Mouse (Mus musculus) ES-CJ7 (cell line): ENCODE results near the gene Tedc1.

Experiments used
- DNase-seq: peaks from one replicate; pipeline ENCODE4 v3.0.0; 2011; ENCODE audit warnings: low read depth, low spot score

The Tedc1 gene

GRCm38 (mm10) chr12:113152272-113152661, 4.0 kb upstream of the Tedc1 start:
- DNase-seq: peak; percentile 56

GRCm38 (mm10) chr12:113152991-113153525, 3.2 kb upstream of the Tedc1 start:
- no peak for DNase-seq

DNA sequence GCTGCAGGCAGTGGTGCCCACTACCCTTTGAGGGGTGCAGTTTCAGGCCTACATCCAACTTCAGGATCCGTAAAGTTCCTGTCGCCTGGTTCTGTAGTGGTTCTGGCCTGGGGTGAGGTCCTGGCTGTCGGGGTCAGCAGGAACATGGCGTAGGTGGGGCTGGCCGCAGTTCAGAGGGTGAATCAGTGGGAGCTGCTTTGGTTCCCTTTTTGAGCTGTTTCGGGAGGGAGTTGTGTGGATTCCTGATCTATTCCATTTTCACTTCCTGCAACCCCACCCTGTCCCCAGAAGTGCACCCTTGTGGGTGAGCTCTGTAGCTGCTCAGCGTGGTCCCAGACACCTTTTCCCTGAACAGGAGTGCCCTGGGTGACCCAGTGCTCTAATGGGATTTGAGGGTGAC, 2.2 kb upstream of the Tedc1 start:
- no peak for DNase-seq

GRCm38 (mm10) chr12:113154747-113155075, 1.5 kb upstream of the Tedc1 start:
- DNase-seq: no peak

GRCm38 (mm10) chr12:113155076-113155771, 997 bp upstream of the Tedc1 start:
- DNase-seq: peak; percentile 52

DNA sequence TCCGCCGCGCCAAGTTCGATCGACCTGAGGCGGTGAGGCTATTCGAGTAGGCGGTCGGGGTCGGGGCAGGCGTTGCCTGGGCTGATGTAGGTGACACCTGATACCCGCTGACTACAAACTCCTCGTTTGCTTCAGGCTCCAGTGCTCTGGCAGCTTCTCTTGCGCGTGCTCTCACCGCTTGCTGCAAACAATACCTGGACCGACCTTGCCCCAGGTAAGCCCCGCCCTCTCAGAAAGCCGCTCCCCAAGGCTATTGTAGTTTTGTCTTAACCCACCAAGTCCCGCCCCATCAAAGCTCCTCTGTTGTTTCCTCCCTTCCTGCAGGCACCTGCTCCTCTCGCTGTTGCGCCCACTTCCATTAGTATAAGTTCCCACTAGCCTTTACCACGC, 314 bp downstream of the Tedc1 start:
- peak; percentile 94 for DNase-seq

- no peak for DNase-seq
These were observed 781 bp downstream of the Tedc1 start for GRCm38 (mm10) chr12:113157002-113157401.

DNA sequence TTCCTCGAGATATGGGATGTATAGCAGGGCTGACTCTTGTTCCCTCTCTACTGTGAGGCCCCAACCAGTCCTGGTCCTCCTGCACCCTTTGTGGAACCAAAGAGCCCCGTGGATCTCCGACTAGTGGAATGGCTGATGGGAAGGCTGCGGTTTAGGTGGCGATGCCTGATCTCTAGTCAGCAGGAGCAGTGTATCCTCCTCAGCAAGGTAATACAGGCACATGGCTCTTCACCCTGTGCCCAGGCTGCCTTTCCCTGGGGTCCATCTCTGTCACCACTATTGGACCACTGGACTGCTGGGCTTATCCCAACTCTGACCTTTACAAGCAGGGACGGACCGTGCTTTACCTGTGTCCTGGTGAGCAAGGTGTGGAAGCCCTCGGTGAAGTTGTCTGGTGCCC, 1.3 kb downstream of the Tedc1 start:
- no peak for DNase-seq

GRCm38 (mm10) chr12:113157971-113158370, 1.8 kb downstream of the Tedc1 start:
- DNase-seq: no peak

- DNase-seq: no peak
These were observed 7.4 kb downstream of the Tedc1 start for GRCm38 (mm10) chr12:113163561-113164006.

GRCm38 (mm10) chr12:113168031-113168536, 11.9 kb downstream of the Tedc1 start:
- DNase-seq: no peak

DNA sequence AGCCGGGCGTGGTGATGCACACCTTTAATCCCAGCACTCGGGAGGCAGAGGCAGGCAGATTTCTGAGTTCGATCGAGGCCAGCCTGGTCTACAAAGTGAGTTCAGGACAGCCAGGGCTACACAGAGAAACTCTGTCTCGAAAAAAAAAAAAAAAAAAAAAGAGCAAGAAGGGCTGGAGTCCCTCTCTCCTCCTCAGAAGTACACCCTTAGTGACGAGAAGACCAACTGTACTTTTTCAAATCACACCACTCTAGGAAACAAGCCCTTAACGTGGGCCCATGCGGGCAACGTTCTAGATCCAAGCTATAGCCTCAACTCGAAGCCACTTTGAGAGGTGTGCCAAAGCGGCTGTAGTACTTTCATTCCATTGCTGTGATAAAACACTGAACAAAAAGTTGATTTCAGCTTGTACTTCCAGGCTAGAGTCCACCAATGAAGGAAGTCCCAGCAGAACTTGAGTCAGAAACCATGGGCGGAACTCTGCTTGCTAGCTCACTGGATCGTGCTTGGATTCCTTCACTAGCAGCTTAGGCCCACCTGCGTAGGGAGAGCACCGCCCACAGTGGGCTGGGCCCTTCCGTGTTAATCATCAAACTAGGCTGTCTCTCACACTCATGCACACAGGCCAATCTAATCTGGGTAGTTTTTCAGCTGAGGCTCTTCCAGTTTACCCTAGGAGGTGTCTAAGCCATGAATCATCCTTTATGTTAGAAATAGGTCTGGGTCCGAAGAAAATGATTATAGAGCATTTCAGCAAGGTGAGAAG, 20.9 kb downstream of the Tedc1 start:
- no peak for DNase-seq

DNA sequence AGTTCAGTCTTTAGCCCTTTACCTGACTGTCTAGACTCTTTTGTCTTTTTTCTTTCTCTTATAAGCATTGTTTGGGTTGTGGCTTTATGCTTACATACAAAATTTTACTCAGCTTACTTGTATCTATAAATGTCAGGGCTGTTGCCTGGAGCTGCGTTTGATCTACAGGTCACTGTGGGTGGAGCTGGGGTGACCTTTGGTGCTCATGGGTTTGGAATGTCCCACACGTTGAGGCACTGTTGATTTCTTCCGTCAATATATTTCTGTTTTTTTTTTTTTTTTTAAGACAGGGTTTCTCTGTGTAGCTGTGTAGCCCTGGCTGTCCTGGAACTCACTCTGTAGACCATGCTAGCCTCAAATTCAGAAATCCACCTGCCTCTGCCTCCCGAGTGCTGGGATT, 24.8 kb downstream of the Tedc1 start:
- no peak for DNase-seq

GRCm38 (mm10) chr12:113184945-113185344, 28.7 kb downstream of the Tedc1 start:
- DNase-seq: no peak

DNA sequence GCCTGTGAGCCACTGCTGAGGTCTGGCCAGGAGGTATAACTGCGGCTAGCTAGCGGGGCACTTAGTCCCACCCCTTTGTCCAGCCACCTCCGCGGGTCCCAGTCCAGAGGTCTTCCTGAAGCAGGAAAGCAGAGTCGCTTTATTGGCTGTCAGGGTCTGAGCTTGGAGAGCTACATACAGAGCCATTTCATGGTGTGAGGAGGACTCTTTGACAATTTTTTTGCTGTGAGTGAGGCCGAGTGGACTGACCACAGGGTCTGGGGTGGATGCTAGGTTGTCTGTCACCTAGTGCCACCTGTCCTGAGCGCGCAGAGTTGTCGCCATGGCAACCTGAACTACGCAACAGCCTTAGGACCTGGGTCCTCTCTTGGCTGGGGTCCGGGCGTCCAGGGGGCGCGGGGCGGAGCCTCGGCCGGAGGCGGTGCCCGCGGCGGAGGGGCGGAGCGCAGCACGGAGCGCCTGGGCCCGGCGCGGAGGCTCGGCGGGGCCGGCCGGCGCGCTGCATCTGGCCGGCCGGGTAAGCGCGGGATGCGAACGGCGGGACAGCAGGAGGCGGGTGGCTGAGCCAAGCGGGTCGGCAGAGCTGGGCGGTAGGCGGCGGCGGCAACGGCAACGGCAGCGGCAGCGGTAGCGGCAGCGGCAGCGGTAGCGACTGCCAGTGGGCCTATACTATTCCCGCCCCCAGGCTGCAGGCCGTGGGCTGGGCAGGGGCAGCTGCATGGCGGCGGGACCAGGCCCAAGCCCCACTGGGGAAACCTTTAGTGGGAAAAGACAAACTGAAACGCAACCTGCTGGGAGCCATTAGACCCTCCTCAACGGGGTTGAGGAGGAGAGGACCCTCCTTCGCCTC, 29.4 kb downstream of the Tedc1 start, which contains the start of gene Tmem121:
TSS of gene Tmem121 (plus strand) at position 489 of the 850 bp plus-strand sequence.
- DNase-seq: no peak

- DNase-seq: no peak
These were observed 30.2 kb downstream of the Tedc1 start for GRCm38 (mm10) chr12:113186326-113187010.

DNA sequence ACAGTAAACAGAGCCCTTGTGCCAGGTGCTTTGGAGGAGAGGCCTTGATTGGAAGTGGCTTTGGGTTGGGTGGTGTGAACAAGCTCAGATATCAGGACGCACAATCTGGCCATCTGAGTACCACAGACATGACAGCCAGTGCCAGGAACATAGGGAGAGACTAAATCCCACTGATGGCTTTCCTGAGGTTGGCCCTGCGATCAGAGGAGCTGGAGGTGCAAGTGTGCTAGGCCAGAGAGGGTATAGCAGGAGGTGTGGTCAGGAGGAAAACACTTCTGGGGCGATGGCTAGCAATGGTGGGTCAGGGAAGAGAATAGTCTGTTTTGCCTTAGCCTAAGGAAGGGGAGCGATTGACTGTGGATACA, 30.8 kb downstream of the Tedc1 start:
- no peak for DNase-seq

DNA sequence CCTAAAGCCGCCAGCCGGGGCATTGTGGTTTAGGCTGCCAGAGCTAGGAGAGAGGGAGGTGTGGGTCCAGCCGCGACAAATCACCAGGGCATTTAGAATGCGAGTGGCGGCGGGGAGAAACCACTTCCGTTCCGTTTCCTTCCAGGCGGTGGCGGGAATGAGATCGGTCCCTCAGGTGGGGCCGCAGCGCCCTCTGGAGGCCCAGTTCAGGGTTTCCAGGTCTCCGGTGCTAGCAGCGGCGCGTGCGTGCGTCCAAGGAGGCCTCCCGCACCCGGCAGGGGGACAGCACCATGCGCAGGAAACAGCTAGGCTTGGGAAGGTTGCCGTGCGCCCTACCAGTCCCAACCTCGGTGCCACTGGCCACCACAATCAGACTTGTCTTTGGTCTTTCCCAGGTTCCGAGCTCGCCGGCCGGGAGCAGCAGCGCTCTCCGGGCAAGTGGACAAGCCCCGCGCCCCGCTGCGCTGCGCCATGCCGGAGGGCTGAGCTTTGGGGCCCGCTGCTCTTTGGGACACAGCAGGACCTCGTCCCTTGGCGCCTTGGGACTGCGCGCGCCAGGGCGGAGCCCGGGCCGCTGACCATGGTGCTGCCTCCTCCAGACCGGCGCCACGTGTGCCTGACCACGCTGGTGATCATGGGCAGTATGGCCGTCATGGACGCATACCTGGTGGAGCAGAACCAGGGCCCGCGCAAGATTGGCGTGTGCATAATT, 31.5 kb downstream of the Tedc1 start:
- DNase-seq: peak; percentile 83

DNA sequence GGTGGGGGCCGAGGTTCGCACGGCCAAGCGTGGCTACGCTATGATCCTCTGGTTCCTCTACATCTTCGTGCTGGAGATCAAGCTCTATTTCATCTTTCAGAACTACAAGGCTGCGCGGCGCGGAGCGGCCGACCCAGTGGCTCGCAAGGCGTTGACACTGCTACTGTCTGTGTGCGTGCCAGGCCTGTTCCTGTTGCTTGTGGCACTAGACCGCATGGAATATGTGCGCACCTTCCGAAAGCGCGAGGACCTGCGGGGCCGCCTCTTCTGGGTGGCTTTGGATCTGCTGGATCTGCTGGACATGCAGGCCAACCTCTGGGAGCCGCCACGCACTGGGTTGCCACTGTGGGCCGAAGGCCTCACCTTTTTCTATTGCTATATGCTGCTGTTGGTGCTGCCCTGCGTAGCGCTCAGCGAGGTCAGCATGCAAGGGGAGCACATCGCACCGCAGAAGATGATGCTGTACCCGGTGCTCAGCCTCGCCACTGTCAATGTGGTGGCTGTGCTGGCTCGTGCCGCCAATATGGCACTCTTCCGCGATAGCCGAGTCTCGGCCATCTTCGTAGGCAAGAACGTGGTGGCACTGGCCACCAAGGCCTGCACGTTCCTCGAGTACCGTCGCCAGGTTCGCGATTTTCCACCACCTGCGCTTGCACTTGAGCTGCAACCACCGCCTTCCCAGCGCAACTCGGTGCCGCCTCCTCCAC, 32.3 kb downstream of the Tedc1 start:
- DNase-seq: peak; percentile 27

DNA sequence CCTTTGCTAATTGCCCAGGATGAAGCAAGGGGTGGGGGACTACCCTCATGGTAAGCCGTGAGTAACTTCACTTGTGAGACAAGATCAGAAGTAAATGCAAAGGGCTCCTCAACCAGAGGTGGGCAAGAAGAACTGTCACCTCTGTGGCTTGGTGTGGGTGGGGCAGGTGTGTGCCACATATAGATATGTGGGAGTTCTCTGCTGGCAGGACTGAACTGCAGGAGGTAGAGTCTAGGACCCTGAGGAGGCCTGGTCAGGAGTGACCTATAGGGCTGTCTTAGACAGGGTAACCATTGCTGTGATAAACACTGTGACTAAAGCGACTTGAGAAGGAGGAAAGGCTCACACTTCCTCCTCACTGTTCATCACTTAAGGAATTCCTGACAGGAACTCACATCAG, 37.2 kb downstream of the Tedc1 start:
- no peak for DNase-seq
